Mouse (Mus musculus): ENCODE data around the gene Mxra8.

GRCm38 (mm10) chr4:155848434-155849095 lies 9.1 kb downstream of the Mxra8 start:
- TF ChIP-seq CTCF (conservative IDR thresholded peaks at IDR 0.05; ENCODE audit: low read length) (no peak), POU5F1 (IDR thresholded peaks at IDR 0.05; ENCODE audit: borderline replicate concordance, low read length) (no peak)
